Mouse (Mus musculus) duodenum, adult 2 months (tissue): ENCODE measurements around the gene Npnt. TPM values are rescaled to one million over a fixed set of nuclear protein-coding genes. Genes with fewer than 3 reads are reported as not detected.

Experiments
- polyA plus RNA-seq: library from polyadenylated mRNA; depleted of rRNA; stranded (reverse); fragments of >200 nt; gene quantifications from 2 replicates; pipeline ENCODE4 v1.2.3, GENCODE M21; 2012; ENCODE audit warnings: low replicate concordance; rRNA removed

The Npnt gene
- polyA plus RNA-seq: 6.9 and 13.0 TPM in 2 replicates

DNA sequence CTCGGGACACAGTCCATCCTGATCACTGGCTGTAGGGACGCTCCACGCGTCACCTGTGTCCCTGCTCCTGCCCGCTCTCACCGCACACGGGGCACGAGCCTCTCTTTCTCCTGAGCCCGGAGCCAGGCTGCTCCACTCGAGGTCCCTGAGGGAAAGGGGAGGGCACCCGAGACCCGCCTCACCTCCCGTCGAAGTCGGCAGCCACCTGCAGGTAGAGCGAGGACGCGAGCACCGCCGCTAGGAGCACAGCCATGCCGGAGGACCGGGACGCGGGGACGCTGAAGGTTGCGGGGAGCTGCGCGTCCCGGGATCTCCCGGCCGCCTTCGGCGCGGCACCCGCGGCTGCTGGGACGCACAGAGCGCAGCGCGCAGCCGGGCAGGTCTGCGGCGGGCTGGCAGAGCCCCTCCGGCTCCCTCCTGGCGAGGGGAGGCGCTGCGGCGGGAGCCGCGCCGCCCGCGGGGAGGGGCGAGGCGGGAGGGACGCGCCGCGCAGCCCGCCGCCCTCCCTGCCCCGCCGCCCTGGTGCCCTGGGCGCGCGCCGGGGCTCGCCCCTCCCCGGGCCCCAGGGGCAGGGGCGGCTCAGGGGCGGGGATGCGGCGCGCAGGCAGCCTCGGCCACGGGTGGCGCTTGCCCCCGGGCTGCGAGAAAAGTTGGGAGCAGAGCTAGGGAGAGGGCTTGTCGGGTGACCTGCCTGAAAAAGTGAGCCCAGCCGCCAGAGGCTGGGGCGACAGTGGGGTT, at the start of gene Npnt:
Npnt (minus strand) TSS at position 501 of the 738 bp plus-strand sequence.

Other genes with a start within 250 kb of the Npnt start
- 2.0 TPM in 2 replicates for gene Ints12, start 141.5 kb upstream of the Npnt start, polyA plus RNA-seq
- 1.4 and 2.2 TPM in 2 replicates for gene Gstcd, start 141.7 kb upstream of the Npnt start, polyA plus RNA-seq